23 mouse cellular contexts compared by ENCODE assay signal in genomic region chr1:58284505-58284904, GRCm38 (mm10). TPM values are rescaled to one million over a fixed set of nuclear protein-coding genes. Genes with fewer than 3 reads are reported as not detected.
"Had no signal": no experiment of that assay in that cellular context is flagged by ENCODE, and none has a peak within 500 bp of the region (broad histone marks: within the 10 kb centered on the region; RNA-seq: fewer than 3 reads in every experiment).

No protein-coding gene starts in this region.

- H3K36me3 ChIP-seq: limb, embryonic 12.5 days; limb, embryonic 15.5 days; liver, embryonic 15.5 days; lung, embryonic 15.5 days; midbrain, embryonic 10.5 days; midbrain, embryonic 13.5 days; neural tube, embryonic 12.5 days; neural tube, embryonic 15.5 days had no signal

- ATAC-seq: midbrain, embryonic 13.5 days had no signal

- DNase-seq: kidney, adult 2 months; kidney, postnatal 25 days; layer of hippocampus, adult 9-11 months; lung, adult 18-20 months; lung, postnatal 10 days; lung, postnatal 36 days; thymus, adult 18-20 months; thymus, postnatal 4 days had no signal

- H3K4me3 ChIP-seq: layer of hippocampus, adult 2 months; left cerebral cortex, adult 2 months; limb, embryonic 12.5 days; limb, embryonic 15.5 days; liver, embryonic 15.5 days; lung, embryonic 15.5 days; megakaryocyte, embryonic 14.5 days; midbrain, embryonic 10.5 days; midbrain, embryonic 13.5 days; neural tube, embryonic 12.5 days; neural tube, embryonic 15.5 days had no signal

- H3K4me2 ChIP-seq: limb, embryonic 12.5 days; limb, embryonic 15.5 days; liver, embryonic 11.5 days; liver, embryonic 15.5 days; lung, embryonic 15.5 days; midbrain, embryonic 13.5 days; neural tube, embryonic 12.5 days; neural tube, embryonic 15.5 days had no signal

- H3K9me3 ChIP-seq: limb, embryonic 12.5 days; limb, embryonic 15.5 days; liver, embryonic 15.5 days; lung, embryonic 15.5 days; midbrain, embryonic 10.5 days; midbrain, embryonic 13.5 days; neural tube, embryonic 12.5 days; neural tube, embryonic 15.5 days had no signal

- H3K9ac ChIP-seq: limb, embryonic 12.5 days; limb, embryonic 15.5 days; liver, embryonic 15.5 days; lung, embryonic 15.5 days; midbrain, embryonic 13.5 days; neural tube, embryonic 12.5 days; neural tube, embryonic 15.5 days had no signal

- H3K27me3 ChIP-seq: limb, embryonic 12.5 days; limb, embryonic 15.5 days; liver, embryonic 15.5 days; lung, embryonic 15.5 days; midbrain, embryonic 13.5 days; neural tube, embryonic 12.5 days; neural tube, embryonic 15.5 days had no signal

- H3K4me1 ChIP-seq: limb, embryonic 15.5 days; liver, embryonic 15.5 days; lung, embryonic 15.5 days; megakaryocyte, embryonic 14.5 days; midbrain, embryonic 10.5 days; neural tube, embryonic 12.5 days; neural tube, embryonic 15.5 days had no signal

- H3K27ac ChIP-seq: kidney, postnatal 0 days; layer of hippocampus, adult 2 months; left cerebral cortex, adult 2 months; limb, embryonic 12.5 days; limb, embryonic 15.5 days; liver, embryonic 15.5 days; lung, embryonic 15.5 days; midbrain, embryonic 10.5 days; midbrain, embryonic 13.5 days; neural tube, embryonic 12.5 days; neural tube, embryonic 15.5 days had no signal

RNA-seq across cellular contexts. Expression of gene Aox2, which starts 6.4 kb away (rescaled TPM):
- total RNA-seq: layer of hippocampus, adult 2 months; layer of hippocampus, postnatal 25 days; left cerebral cortex, postnatal 36 days had no signal
- polyA plus RNA-seq: liver, embryonic 11.5 days; liver, embryonic 15.5 days; midbrain, embryonic 10.5 days; neural tube, embryonic 12.5 days had no signal
